Mouse (Mus musculus): Measurements from ENCODE around the gene Pamr1.

DNA sequence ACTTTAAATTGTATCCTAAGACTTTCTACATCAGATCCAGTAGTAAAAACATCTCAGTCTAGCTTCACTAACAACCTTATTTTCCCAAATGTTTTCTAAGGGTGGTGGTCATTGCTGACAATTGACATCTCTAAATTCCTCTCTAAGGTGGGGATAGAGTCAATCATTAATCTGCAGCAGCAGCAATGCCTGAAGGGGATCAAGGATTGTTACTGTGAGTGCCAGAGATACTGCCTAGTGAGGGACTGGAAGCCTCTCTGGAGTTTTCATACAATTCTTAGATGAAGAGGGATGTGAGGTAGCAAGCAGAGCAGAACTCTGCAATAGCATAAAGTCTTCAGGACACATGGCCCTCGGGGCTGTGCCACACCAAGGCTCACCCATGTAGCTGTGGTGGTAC lies 14.0 kb downstream of the Pamr1 start:
- no peak for TF ChIP-seq CTCF (IDR thresholded peaks at IDR 0.05; ENCODE audit: low read depth, low read length)
- no peak for TF ChIP-seq POLR2A (IDR thresholded peaks at IDR 0.05; ENCODE audit: extremely low read depth, insufficient read depth, low read length)
